Mouse (Mus musculus): ENCODE data around the gene Slc25a41.
"Not testable (repeated sequence)": the region's sequence is repeated elsewhere in the genome, so short reads cannot be mapped to it uniquely, and the experiment has no call there.

Gene Slc25a41

GRCm38 (mm10) chr17:57041554-57041953 lies at the start of gene Slc25a41:
Slc25a41 (minus strand) TSS chr17:57041654.
- DNase-seq = no peak

GRCm38 (mm10) chr17:57087049-57087832 lies 45.8 kb upstream of the Slc25a41 start, which contains the start of gene Tubb4a:
Tubb4a (minus strand) TSS chr17:57087782.
- DNase-seq = no peak

- no peak for DNase-seq
These were observed 44.7 kb upstream of the Slc25a41 start for GRCm38 (mm10) chr17:57085970-57086757.

GRCm38 (mm10) chr17:57082481-57082880 lies 41.0 kb upstream of the Slc25a41 start:
- no peak for DNase-seq

GRCm38 (mm10) chr17:57081234-57081842 lies 39.9 kb upstream of the Slc25a41 start:
- no peak for DNase-seq

- no peak for DNase-seq
These were observed 38.5 kb upstream of the Slc25a41 start for GRCm38 (mm10) chr17:57079919-57080318.

- DNase-seq = no peak
These were observed 36.9 kb upstream of the Slc25a41 start, which contains the start of gene Dennd1c for GRCm38 (mm10) chr17:57078336-57078735. Dennd1c (minus strand) TSS chr17:57078514.

- no peak for DNase-seq
These were observed 35.5 kb upstream of the Slc25a41 start for GRCm38 (mm10) chr17:57076916-57077315.

- peak; percentile 44 for DNase-seq
These were observed 29.2 kb upstream of the Slc25a41 start for GRCm38 (mm10) chr17:57070699-57071098.

GRCm38 (mm10) chr17:57070272-57070671 lies 28.8 kb upstream of the Slc25a41 start:
- DNase-seq = no peak

- DNase-seq = no peak
These were observed 25.5 kb upstream of the Slc25a41 start for GRCm38 (mm10) chr17:57066908-57067307.

GRCm38 (mm10) chr17:57063031-57063430 lies 21.6 kb upstream of the Slc25a41 start:
- DNase-seq = peak; percentile 47

GRCm38 (mm10) chr17:57062548-57062947 lies 21.1 kb upstream of the Slc25a41 start:
- DNase-seq = no peak

GRCm38 (mm10) chr17:57062011-57062521 lies 20.6 kb upstream of the Slc25a41 start:
- DNase-seq = peak; percentile 92

- DNase-seq = peak; percentile 51
These were observed 19.6 kb upstream of the Slc25a41 start for GRCm38 (mm10) chr17:57061069-57061468.

GRCm38 (mm10) chr17:57060231-57060801 lies 18.9 kb upstream of the Slc25a41 start:
- peak; percentile 98 for DNase-seq

GRCm38 (mm10) chr17:57059486-57059977 lies 18.1 kb upstream of the Slc25a41 start, which contains the start of gene Slc25a23:
Slc25a23 (minus strand) TSS chr17:57059863.
- peak; percentile 67 for DNase-seq

GRCm38 (mm10) chr17:57058891-57059485 lies 17.5 kb upstream of the Slc25a41 start, which contains the start of gene Crb3:
Crb3 (plus strand) TSS chr17:57059105.
- DNase-seq = peak; percentile 51

GRCm38 (mm10) chr17:57056246-57056645 lies 14.8 kb upstream of the Slc25a41 start:
- no peak for DNase-seq

- DNase-seq = not testable (repeated sequence)
These were observed 10.2 kb upstream of the Slc25a41 start for GRCm38 (mm10) chr17:57051679-57052078.

- DNase-seq = no peak
These were observed 7.4 kb upstream of the Slc25a41 start for GRCm38 (mm10) chr17:57048816-57049215.

- DNase-seq = no peak
These were observed 6.0 kb upstream of the Slc25a41 start for GRCm38 (mm10) chr17:57047406-57047805.

Measured in kidney, adult 11 months (tissue).